Mouse (Mus musculus) MEL (cell line): Measurements from ENCODE around the gene Tuba4a.

Experiments
- CTCF ChIP-seq, 3 experiments: IDR thresholded peaks in 2 of 3; conservative IDR thresholded peaks in 1 of 3; 2 replicates each; pipeline ENCODE4 v1.5.1; 2011 to 2012; ENCODE audit warnings: low read length in 3 of 3, low read depth in 2 of 3, mild to moderate bottlenecking in 2 of 3, improper control_type of control experiment in 1 of 3, inconsistent platforms in 1 of 3, mixed read lengths in 1 of 3, moderate library complexity in 1 of 3; ENCODE audit not compliant: control insufficient read depth in 1 of 3, insufficient read depth in 1 of 3, poor library complexity in 1 of 3, severe bottlenecking in 1 of 3
- POLR2AphosphoS5 ChIP-seq: IDR thresholded peaks from 2 replicates; pipeline ENCODE4 v1.6.1; 2012; ENCODE audit warnings: low read depth, borderline replicate concordance, mild to moderate bottlenecking, inconsistent platforms, low read length, moderate library complexity, mixed read lengths

- TF ChIP-seq POLR2AphosphoS5 (0 out of 2 replicates have a peak, but pooled peaks have one; percentile 42), CTCF (IDR thresholded peaks at IDR 0.05 in 2 of 3, conservative IDR thresholded peaks at IDR 0.05 in 1 of 3; ENCODE audit: control insufficient read depth in 1 of 3, insufficient read depth in 1 of 3, low read depth in 2 of 3, low read length in 3 of 3, poor library complexity in 1 of 3, severe bottlenecking in 1 of 3) (no peak)
Observed at GRCm38 (mm10) chr1:75215785-75216184, 3.9 kb downstream of the Tuba4a start.
